Mouse (Mus musculus) mouse trophoblast stem cell (cell line): Measurements from ENCODE around the gene Upk3a.

Experiments
- in situ Hi-C, 2 experiments: fragments of 300-500 bp; cut with MseI, MboI; formaldehyde crosslinking; loops; 2 replicates in 1 of 2; 3 replicates in 1 of 2; pipeline ENCODE4 v1.15.1; 2025

The Upk3a gene

GRCm38 (mm10) chr15:85047865-85048264 lies 30.9 kb downstream of the Upk3a start:
- in situ Hi-C loops, result no loop called here

GRCm38 (mm10) chr15:85049758-85050157 lies 32.8 kb downstream of the Upk3a start:
- in situ Hi-C loops, result no loop called here

- in situ Hi-C loops, result no loop called here
These were observed 37.2 kb downstream of the Upk3a start for GRCm38 (mm10) chr15:85054098-85054497.

GRCm38 (mm10) chr15:85055186-85055585 lies 38.2 kb downstream of the Upk3a start:
- in situ Hi-C loops, result no loop called here

GRCm38 (mm10) chr15:85063421-85063820 lies 46.5 kb downstream of the Upk3a start:
- in situ Hi-C loops, result no loop called here

GRCm38 (mm10) chr15:85070561-85070960 lies 53.6 kb downstream of the Upk3a start:
- in situ Hi-C loops, result loop anchor here (5.0 kb wide), 2 partner anchors 68 to 73 kb away; no protein-coding TSS in a partner anchor
